In the genomic region with DNA sequence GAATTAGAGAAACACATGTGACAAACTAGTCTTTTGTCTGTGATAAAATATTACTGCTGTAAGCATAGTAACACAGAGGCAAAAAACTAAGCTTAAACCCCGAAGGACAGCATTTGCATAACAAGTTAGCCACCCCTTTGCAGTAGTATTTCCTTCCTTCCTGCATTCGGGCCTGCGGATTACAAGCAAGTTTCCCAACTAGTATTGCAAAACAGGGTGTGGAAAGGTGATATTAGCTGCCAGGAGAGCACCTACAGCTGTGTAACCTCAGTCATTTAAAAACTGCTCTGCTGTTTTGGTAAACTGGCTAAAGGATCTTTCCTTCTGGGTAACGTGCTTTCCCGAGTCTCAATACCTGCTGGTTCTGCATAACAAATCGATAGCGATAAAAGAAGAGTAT, we compare ENCODE assay signal across 12 mouse cellular contexts. TPM values are rescaled to one million over a fixed set of nuclear protein-coding genes. Genes with fewer than 3 reads are reported as not detected.
A peak's percentile ranks its signal among the peaks of the same experiment; 100 is the strongest.
DNase-seq lines count a peak whose midpoint lies in the region; ATAC-seq and TF ChIP-seq lines count a peak whose summit lies in the region.
"Had no signal": no experiment of that assay in that cellular context is flagged by ENCODE, and none has a peak within 500 bp of the region (broad histone marks: within the 10 kb centered on the region; RNA-seq: fewer than 3 reads in every experiment).

No protein-coding gene starts in this region.

- TF ChIP-seq POLR2A in ES-Bruce4 (IDR thresholded peaks at IDR 0.05; ENCODE audit: insufficient read depth, low read length), result no peak

- no peak for DNase-seq in heart, postnatal 25 days (ENCODE audit: low spot score)
- DNase-seq in lung, postnatal 14 days, result peak; percentile 46
- no peak for DNase-seq in midbrain, embryonic 11.5 days (ENCODE audit: low spot score, missing footprints)
- no peak for DNase-seq in neural tube, embryonic 10.5 days (ENCODE audit: extremely low spot score, low spot score)

- H3K4me3 ChIP-seq in heart, embryonic 15.5 days, result no peak overlapping the region
- no peak overlapping the region for H3K4me3 ChIP-seq in ES-Bruce4 (ENCODE audit: low read depth, low read length)
- no peak overlapping the region for H3K4me3 ChIP-seq in embryonic facial prominence, embryonic 15.5 days (replicated peaks)
- H3K4me3 ChIP-seq in midbrain, embryonic 11.5 days (ENCODE audit: low read depth, low read length), result no peak overlapping the region
- H3K4me3 ChIP-seq: midbrain, embryonic 12.5 days; neural tube, embryonic 12.5 days had no signal

- no peak for ATAC-seq in heart, embryonic 15.5 days (replicated peaks; ENCODE audit: insufficient number of reproducible peaks, insufficient read depth, low FRiP score, low read depth)
- ATAC-seq in embryonic facial prominence, embryonic 15.5 days (ENCODE audit: insufficient number of reproducible peaks, low FRiP score, low TSS enrichment, low read depth), result no peak
- ATAC-seq in midbrain, embryonic 11.5 days (ENCODE audit: low FRiP score), result no peak
- no peak for ATAC-seq in megakaryocyte-erythroid progenitor cell, adult 5-6 weeks (replicated peaks; ENCODE audit: low FRiP score, low TSS enrichment, poor library complexity, severe bottlenecking)
- ATAC-seq: inflammation-experienced regulatory T-cells, adult 6 months had no signal

- no peaks in the 10 kb centered on the region for H3K27me3 ChIP-seq in heart, embryonic 15.5 days
- H3K27me3 ChIP-seq in ES-Bruce4 (ENCODE audit: control insufficient read depth, insufficient read depth, low read length, poor library complexity, severe bottlenecking), result no peaks in the 10 kb centered on the region
- no peaks in the 10 kb centered on the region for H3K27me3 ChIP-seq in embryonic facial prominence, embryonic 15.5 days
- no peaks in the 10 kb centered on the region for H3K27me3 ChIP-seq in midbrain, embryonic 11.5 days (ENCODE audit: control insufficient read depth, insufficient read depth, low read length)
- H3K27me3 ChIP-seq: midbrain, embryonic 12.5 days; neural tube, embryonic 12.5 days had no signal

- H3K9me3 ChIP-seq in heart, embryonic 15.5 days (replicated peaks), result no peaks in the 10 kb centered on the region
- no peaks in the 10 kb centered on the region for H3K9me3 ChIP-seq in ES-Bruce4 (replicated peaks; ENCODE audit: control insufficient read depth, insufficient read depth, low read length, poor library complexity, severe bottlenecking)
- no peaks in the 10 kb centered on the region for H3K9me3 ChIP-seq in embryonic facial prominence, embryonic 15.5 days (replicated peaks)
- no peaks in the 10 kb centered on the region for H3K9me3 ChIP-seq in midbrain, embryonic 11.5 days (ENCODE audit: control insufficient read depth, low read length)
- H3K9me3 ChIP-seq: midbrain, embryonic 12.5 days; neural tube, embryonic 12.5 days had no signal

- H3K4me2 ChIP-seq in heart, embryonic 15.5 days, result no peak overlapping the region
- H3K4me2 ChIP-seq in embryonic facial prominence, embryonic 15.5 days (replicated peaks), result 0 out of 2 replicates have a peak overlapping the region, but pooled peaks have one; percentile 6
- H3K4me2 ChIP-seq in midbrain, embryonic 11.5 days, result no peak overlapping the region
- H3K4me2 ChIP-seq: midbrain, embryonic 12.5 days; neural tube, embryonic 12.5 days had no signal

- H3K9ac ChIP-seq in heart, embryonic 15.5 days, result no peak overlapping the region
- H3K9ac ChIP-seq in ES-Bruce4 (ENCODE audit: low read depth, poor library complexity, severe bottlenecking), result no peak overlapping the region
- H3K9ac ChIP-seq in embryonic facial prominence, embryonic 15.5 days, result no peak overlapping the region
- H3K9ac ChIP-seq in midbrain, embryonic 11.5 days (ENCODE audit: low read length), result no peak overlapping the region
- H3K9ac ChIP-seq: midbrain, embryonic 12.5 days; neural tube, embryonic 12.5 days had no signal

- peaks cover 40% of the 10 kb centered on the region for H3K4me1 ChIP-seq in heart, embryonic 15.5 days (replicated peaks)
- H3K4me1 ChIP-seq in ES-Bruce4 (ENCODE audit: control insufficient read depth, insufficient read depth, low read length), result peaks cover 4% of the 10 kb centered on the region
- H3K4me1 ChIP-seq in embryonic facial prominence, embryonic 15.5 days, result peaks cover 22% of the 10 kb centered on the region
- peaks cover 9% of the 10 kb centered on the region for H3K4me1 ChIP-seq in midbrain, embryonic 11.5 days (ENCODE audit: control insufficient read depth, insufficient read depth, low read length)

- H3K36me3 ChIP-seq in heart, embryonic 15.5 days, result no peaks in the 10 kb centered on the region
- no peaks in the 10 kb centered on the region for H3K36me3 ChIP-seq in ES-Bruce4 (ENCODE audit: control insufficient read depth, insufficient read depth, low read length, poor library complexity, severe bottlenecking)
- H3K36me3 ChIP-seq in embryonic facial prominence, embryonic 15.5 days, result no peaks in the 10 kb centered on the region
- H3K36me3 ChIP-seq in midbrain, embryonic 11.5 days (ENCODE audit: control insufficient read depth, insufficient read depth, low read length), result no peaks in the 10 kb centered on the region
- H3K36me3 ChIP-seq: midbrain, embryonic 12.5 days; neural tube, embryonic 12.5 days had no signal

- TF ChIP-seq CTCF in ES-Bruce4 (IDR thresholded peaks at IDR 0.05; ENCODE audit: low read depth, low read length), result no peak

- WGBS in heart, embryonic 15.5 days, result 65% methylated on average over 7 of the region's 7 CpGs
- 54% methylated on average over 7 of the region's 7 CpGs for WGBS in embryonic facial prominence, embryonic 15.5 days
- 63% methylated on average over 7 of the region's 7 CpGs for WGBS in midbrain, embryonic 11.5 days

- TF ChIP-seq EP300 in ES-Bruce4 (IDR thresholded peaks at IDR 0.05; ENCODE audit: insufficient read depth, low read depth, low read length), result no peak

- peak overlapping the region; percentile 24; the same call in 1 of the 2 replicates for H3K27ac ChIP-seq in heart, embryonic 15.5 days
- H3K27ac ChIP-seq in ES-Bruce4 (ENCODE audit: insufficient read depth, low read length), result peak overlapping the region; percentile 44; the same call in 1 of the 2 replicates
- no peak overlapping the region for H3K27ac ChIP-seq in embryonic facial prominence, embryonic 15.5 days (replicated peaks)
- no peak overlapping the region for H3K27ac ChIP-seq in midbrain, embryonic 11.5 days (ENCODE audit: low read depth, low read length)
- H3K27ac ChIP-seq: midbrain, embryonic 12.5 days; neural tube, embryonic 12.5 days had no signal

- intact Hi-C loops in heart, postnatal 25 days (cut with DNase I), result loop anchor here (2.0 kb wide), 1 partner anchor 14 kb away; no protein-coding TSS in a partner anchor

RNA-seq across cellular contexts. Expression of a gene that starts 4.1 kb away (rescaled TPM):
- polyA plus RNA-seq in heart, embryonic 15.5 days (2015; fragmentation: Nextera tagmentation; extraction: Ambion mirVana), result 8.9 and 10.6 TPM in 2 replicates
- 100 to 1,000 TPM in 1 of 2 experiments, 10 to 100 TPM in 1; 90.0 to 101 TPM for total RNA-seq in heart, postnatal 25 days (2021)
- 52.3 and 55.9 TPM in 2 replicates for polyA plus RNA-seq in ES-Bruce4 (2011; ENCODE audit: insufficient read depth, insufficient read length, low read depth, missing spikeins)
- 12.4 TPM in 2 replicates for polyA plus RNA-seq in embryonic facial prominence, embryonic 15.5 days (2015; fragmentation: Nextera tagmentation; extraction: Ambion mirVana)
- 15.9 and 16.6 TPM in 2 replicates for polyA plus RNA-seq in midbrain, embryonic 11.5 days (2014; fragmentation: Nextera tagmentation; extraction: Ambion mirVana)
- total RNA-seq in megakaryocyte-erythroid progenitor cell, adult 5-6 weeks (2014; fragmentation: Nextera tagmentation), result 98.1 and 127 TPM in 2 replicates
- total RNA-seq in megakaryocyte-erythroid progenitor cell, adult 5-6 weeks (2017), result 64.3 and 69.2 TPM in 2 replicates

RNA-seq across cellular contexts. Expression of a gene that starts 22.0 kb away (rescaled TPM):
- 14.4 and 20.5 TPM in 2 replicates for polyA plus RNA-seq in heart, embryonic 15.5 days (2015; fragmentation: Nextera tagmentation; extraction: Ambion mirVana)
- total RNA-seq in heart, postnatal 25 days (2021), result 1 to 10 TPM; 7.3 to 8.6 TPM
- polyA plus RNA-seq in ES-Bruce4 (2011; ENCODE audit: insufficient read depth, insufficient read length, low read depth, missing spikeins), result 9.3 and 10.9 TPM in 2 replicates
- 26.8 and 27.3 TPM in 2 replicates for polyA plus RNA-seq in embryonic facial prominence, embryonic 15.5 days (2015; fragmentation: Nextera tagmentation; extraction: Ambion mirVana)
- polyA plus RNA-seq in midbrain, embryonic 11.5 days (2014; fragmentation: Nextera tagmentation; extraction: Ambion mirVana), result 36.3 and 44.6 TPM in 2 replicates
- total RNA-seq in megakaryocyte-erythroid progenitor cell, adult 5-6 weeks (2014; fragmentation: Nextera tagmentation), result 17.9 and 25.4 TPM in 2 replicates
- total RNA-seq in megakaryocyte-erythroid progenitor cell, adult 5-6 weeks (2017), result 8.3 and 9.8 TPM in 2 replicates

RNA-seq across cellular contexts. Expression of a gene that starts 22.1 kb away (rescaled TPM):
- 13.6 and 19.0 TPM in 2 replicates for polyA plus RNA-seq in heart, embryonic 15.5 days (2015; fragmentation: Nextera tagmentation; extraction: Ambion mirVana)
- 10 to 100 TPM; 11.7 to 14.9 TPM for total RNA-seq in heart, postnatal 25 days (2021)
- polyA plus RNA-seq in ES-Bruce4 (2011; ENCODE audit: insufficient read depth, insufficient read length, low read depth, missing spikeins), result 14.6 and 15.6 TPM in 2 replicates
- 22.2 and 23.4 TPM in 2 replicates for polyA plus RNA-seq in embryonic facial prominence, embryonic 15.5 days (2015; fragmentation: Nextera tagmentation; extraction: Ambion mirVana)
- 22.8 and 25.6 TPM in 2 replicates for polyA plus RNA-seq in midbrain, embryonic 11.5 days (2014; fragmentation: Nextera tagmentation; extraction: Ambion mirVana)
- 14.9 and 22.2 TPM in 2 replicates for total RNA-seq in megakaryocyte-erythroid progenitor cell, adult 5-6 weeks (2014; fragmentation: Nextera tagmentation)
- 14.6 and 28.8 TPM in 2 replicates for total RNA-seq in megakaryocyte-erythroid progenitor cell, adult 5-6 weeks (2017)

RNA-seq across cellular contexts. Expression of a gene that starts 22.1 kb away (rescaled TPM):
- polyA plus RNA-seq in heart, embryonic 15.5 days (2015; fragmentation: Nextera tagmentation; extraction: Ambion mirVana), result 0.23 TPM in 1 of 2 replicates, not detected in the other
- not detected for total RNA-seq in heart, postnatal 25 days (2021)
- not detected in 2 replicates for polyA plus RNA-seq in ES-Bruce4 (2011; ENCODE audit: insufficient read depth, insufficient read length, low read depth, missing spikeins)
- 0.84 and 1.1 TPM in 2 replicates for polyA plus RNA-seq in embryonic facial prominence, embryonic 15.5 days (2015; fragmentation: Nextera tagmentation; extraction: Ambion mirVana)
- polyA plus RNA-seq in midbrain, embryonic 11.5 days (2014; fragmentation: Nextera tagmentation; extraction: Ambion mirVana), result 0.15 TPM in 1 of 2 replicates, not detected in the other
- not detected in 2 replicates for total RNA-seq in megakaryocyte-erythroid progenitor cell, adult 5-6 weeks (2014; fragmentation: Nextera tagmentation)
- not detected in 2 replicates for total RNA-seq in megakaryocyte-erythroid progenitor cell, adult 5-6 weeks (2017)
- polyA plus RNA-seq: large intestine, adult 2 months; midbrain, embryonic 12.5 days had no signal

RNA-seq across cellular contexts. Expression of a gene that starts 45.2 kb away (rescaled TPM):
- polyA plus RNA-seq in heart, embryonic 15.5 days (2015; fragmentation: Nextera tagmentation; extraction: Ambion mirVana), result 0.26 and 0.46 TPM in 2 replicates
- not detected for total RNA-seq in heart, postnatal 25 days (2021)
- polyA plus RNA-seq in ES-Bruce4 (2011; ENCODE audit: insufficient read depth, insufficient read length, low read depth, missing spikeins), result 0.91 TPM in 1 of 2 replicates, not detected in the other
- polyA plus RNA-seq in embryonic facial prominence, embryonic 15.5 days (2015; fragmentation: Nextera tagmentation; extraction: Ambion mirVana), result 0.18 TPM in 1 of 2 replicates, not detected in the other
- polyA plus RNA-seq in midbrain, embryonic 11.5 days (2014; fragmentation: Nextera tagmentation; extraction: Ambion mirVana), result 0.14 and 0.20 TPM in 2 replicates
- total RNA-seq in megakaryocyte-erythroid progenitor cell, adult 5-6 weeks (2014; fragmentation: Nextera tagmentation), result 6.4 and 10.1 TPM in 2 replicates
- total RNA-seq in megakaryocyte-erythroid progenitor cell, adult 5-6 weeks (2017), result 4.0 and 9.3 TPM in 2 replicates
- polyA plus RNA-seq: neural tube, embryonic 12.5 days had no signal

Comparison
In these comparisons a context has a peak if more than half of its experiments do, and no peak if none do; other contexts are left out.
1. H3K27ac ChIP-seq: peak in heart, embryonic 15.5 days (single experiment) and ES-Bruce4 (single experiment); none in embryonic facial prominence, embryonic 15.5 days (single experiment) and midbrain, embryonic 11.5 days (single experiment).